Mouse (Mus musculus): ENCODE results near the gene Pmpca. TPM values are rescaled to one million over a fixed set of nuclear protein-coding genes. Genes with fewer than 3 reads are reported as not detected.

Pmpca gene
- polyA plus RNA-seq (2015; fragmentation: Nextera tagmentation; extraction: Ambion mirVana), result 52.7 and 58.0 TPM in 2 replicates

DNA sequence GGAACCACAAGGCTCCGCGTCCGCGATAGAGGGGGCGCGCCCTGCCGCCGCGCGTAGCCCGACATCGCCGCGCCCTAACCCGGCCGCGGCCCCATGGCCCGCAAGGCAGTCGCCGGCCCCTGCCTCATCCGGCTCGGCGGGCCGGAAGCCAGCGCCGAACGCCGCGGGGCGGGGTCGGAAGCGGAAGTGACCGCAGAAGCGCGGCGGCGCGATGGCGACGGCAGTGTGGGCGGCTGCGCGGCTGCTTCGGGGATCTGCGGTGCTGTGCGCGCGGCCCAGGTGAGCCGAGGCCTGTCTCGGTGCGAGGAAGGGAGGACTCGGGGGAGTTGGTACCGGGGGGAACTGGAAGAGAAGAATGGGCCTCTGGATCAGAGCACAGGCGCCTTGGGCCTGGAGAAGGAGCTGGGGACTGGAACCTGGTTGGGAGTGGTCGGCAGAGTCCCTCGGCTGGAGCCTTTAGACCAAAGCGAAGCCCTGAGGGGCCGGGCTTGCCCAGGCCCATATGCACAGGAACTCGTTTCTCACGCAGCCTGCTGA lies at the start of gene Pmpca, which contains the start of gene Entr1:
TSS of gene Pmpca (plus strand) at position 186 of the 537 bp plus-strand sequence.
TSS of gene Entr1 (minus strand) at position 163 of the 537 bp plus-strand sequence.

DNA sequence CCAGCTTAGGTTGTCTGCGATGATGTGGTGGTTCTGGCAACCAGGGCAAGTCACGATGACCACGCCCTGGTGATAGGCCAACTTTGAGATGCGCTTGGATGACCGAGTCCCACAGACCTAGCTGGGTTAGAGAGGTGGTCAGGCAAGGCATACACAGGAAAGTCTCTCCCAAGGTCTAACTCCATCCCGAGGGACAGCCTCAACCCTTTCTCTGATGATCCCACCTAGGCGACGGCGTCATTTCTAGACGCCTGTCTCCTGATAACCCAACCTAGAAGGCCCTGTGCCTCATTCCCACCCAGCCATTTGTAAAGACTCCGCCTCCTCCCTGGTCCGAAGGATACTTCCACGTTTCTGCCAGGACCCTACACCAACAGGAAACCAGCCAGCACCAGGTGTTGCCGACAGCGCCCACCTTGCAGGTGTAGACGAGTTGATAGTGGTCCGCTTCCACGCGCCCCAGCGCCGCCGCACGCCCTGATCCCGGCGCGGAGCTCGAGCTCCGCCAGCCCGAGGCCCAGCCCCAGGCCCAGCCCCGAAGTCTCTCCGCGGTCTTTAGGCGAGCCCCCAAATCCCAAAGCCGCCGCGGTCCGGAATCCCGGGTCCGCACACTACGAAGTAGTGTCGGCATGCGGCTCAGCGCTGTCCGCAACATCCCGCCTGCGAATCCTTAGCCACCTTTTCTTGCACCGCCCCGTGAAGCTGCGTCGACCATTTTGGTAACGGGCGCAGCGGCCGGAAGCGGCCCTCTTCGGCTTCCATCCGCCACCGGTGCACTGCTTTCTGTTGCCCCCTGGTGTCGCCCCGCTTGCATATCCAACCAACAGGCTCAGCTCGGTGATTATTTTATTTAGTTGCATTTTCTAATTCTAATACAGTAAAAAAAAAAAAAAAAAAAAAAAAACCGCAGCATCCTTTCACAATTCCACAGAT lies 37.5 kb upstream of the Pmpca start, which contains the start of gene Dnlz:
TSS of gene Dnlz (minus strand) at position 753 of the 933 bp plus-strand sequence.

DNA sequence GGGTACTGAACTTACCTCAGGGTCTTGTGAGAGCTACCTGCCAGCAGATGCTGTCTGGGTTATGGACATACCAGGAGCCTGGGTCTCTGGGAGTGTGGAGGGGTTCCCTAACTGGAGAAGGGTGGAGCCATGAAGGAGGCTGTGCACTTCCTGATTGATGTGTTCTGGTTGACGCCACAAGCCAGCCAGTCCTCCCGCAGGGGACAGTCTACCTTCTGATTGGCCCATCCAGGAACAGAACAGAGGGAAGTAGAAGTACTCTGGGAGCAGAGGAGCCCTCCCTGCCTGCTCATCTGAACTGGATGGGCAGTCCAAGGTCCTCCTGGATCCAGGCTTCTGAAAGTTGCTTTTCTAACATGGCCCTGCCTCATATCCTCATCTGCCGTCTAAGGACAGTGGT lies 28.4 kb upstream of the Pmpca start, which contains the start of gene Card9:
TSS of gene Card9 (minus strand) at position 147 of the 400 bp plus-strand sequence.

DNA sequence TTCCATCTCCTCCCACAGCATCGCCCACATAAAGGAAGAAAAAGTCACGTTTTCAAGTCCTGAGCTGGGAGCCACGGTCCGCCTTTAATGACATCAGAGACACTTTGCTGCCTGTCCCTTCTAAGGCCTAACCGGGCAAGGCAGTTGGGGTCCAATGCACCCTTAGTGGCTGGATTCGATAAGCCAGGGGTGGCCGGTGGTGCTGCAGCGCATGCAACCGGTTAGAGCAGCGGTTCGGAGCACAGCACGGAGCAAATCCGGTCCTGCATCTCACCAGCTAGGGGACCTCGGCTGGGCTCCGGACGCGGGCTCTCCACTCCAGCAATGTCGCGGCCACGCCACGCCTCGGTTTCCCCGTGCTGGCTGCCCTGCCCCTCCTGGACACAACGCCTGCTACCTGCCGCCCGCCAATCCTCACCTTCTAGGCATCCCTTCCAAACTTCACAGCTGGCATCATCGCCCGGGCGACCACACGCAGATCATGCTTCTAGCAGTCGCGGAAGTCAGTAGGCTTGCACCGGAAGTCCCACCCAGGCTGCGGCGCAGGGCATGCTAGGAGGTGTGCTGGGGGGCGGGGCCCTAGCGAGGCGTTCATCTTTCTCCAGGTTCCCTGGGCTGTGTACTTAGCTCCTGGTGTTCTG lies 8.9 kb upstream of the Pmpca start, which contains the start of gene Snapc4:
TSS of gene Snapc4 (minus strand) at position 523 of the 641 bp plus-strand sequence.

GRCm38 (mm10) chr2:26408515-26409356 lies 19.6 kb downstream of the Pmpca start, which contains the start of gene Inpp5e:
TSS of gene Inpp5e (minus strand) at chr2:26409203.

GRCm38 (mm10) chr2:26444946-26445665 lies 56.0 kb downstream of the Pmpca start, which contains the start of gene Sec16a:
TSS of gene Sec16a (minus strand) at chr2:26445216.

Other genes starting within 250 kb of the Pmpca start
- not detected in 2 replicates for gene Lhx3, start 181.1 kb upstream of the Pmpca start, polyA plus RNA-seq (2015; fragmentation: Nextera tagmentation; extraction: Ambion mirVana)
- 5.7 and 7.0 TPM in 2 replicates for gene Qsox2, start 151.8 kb upstream of the Pmpca start, polyA plus RNA-seq (2015; fragmentation: Nextera tagmentation; extraction: Ambion mirVana)
- gene Ccdc187, start 94.8 kb upstream of the Pmpca start, polyA plus RNA-seq (2015; fragmentation: Nextera tagmentation; extraction: Ambion mirVana), result 0.04 and 0.07 TPM in 2 replicates
- 5.4 and 7.8 TPM in 2 replicates for gene Gpsm1, start 73.8 kb upstream of the Pmpca start, polyA plus RNA-seq (2015; fragmentation: Nextera tagmentation; extraction: Ambion mirVana)
- gene Dnlz, start 37.2 kb upstream of the Pmpca start, polyA plus RNA-seq (2015; fragmentation: Nextera tagmentation; extraction: Ambion mirVana), result 8.7 and 10.4 TPM in 2 replicates
- 4.3 and 6.3 TPM in 2 replicates for gene Card9, start 28.4 kb upstream of the Pmpca start, polyA plus RNA-seq (2015; fragmentation: Nextera tagmentation; extraction: Ambion mirVana)
- gene Snapc4, start 8.7 kb upstream of the Pmpca start, polyA plus RNA-seq (2015; fragmentation: Nextera tagmentation; extraction: Ambion mirVana), result 11.6 and 12.7 TPM in 2 replicates
- 46.8 and 53.6 TPM in 2 replicates for gene Entr1, start within 50 bp of the Pmpca start, polyA plus RNA-seq (2015; fragmentation: Nextera tagmentation; extraction: Ambion mirVana)
- 7.2 and 7.6 TPM in 2 replicates for gene Inpp5e, start 19.9 kb downstream of the Pmpca start, polyA plus RNA-seq (2015; fragmentation: Nextera tagmentation; extraction: Ambion mirVana)
- 5.8 and 7.5 TPM in 2 replicates for gene Sec16a, start 55.9 kb downstream of the Pmpca start, polyA plus RNA-seq (2015; fragmentation: Nextera tagmentation; extraction: Ambion mirVana)
- 5.6 and 8.1 TPM in 2 replicates for gene Notch1, start 127.3 kb downstream of the Pmpca start, polyA plus RNA-seq (2015; fragmentation: Nextera tagmentation; extraction: Ambion mirVana)
- gene Egfl7, start 190.7 kb downstream of the Pmpca start, polyA plus RNA-seq (2015; fragmentation: Nextera tagmentation; extraction: Ambion mirVana), result 115 and 142 TPM in 2 replicates
- not detected in 2 replicates for gene Gm20532, start 197.3 kb downstream of the Pmpca start, polyA plus RNA-seq (2015; fragmentation: Nextera tagmentation; extraction: Ambion mirVana)
- gene Agpat2, start 215.1 kb downstream of the Pmpca start, polyA plus RNA-seq (2015; fragmentation: Nextera tagmentation; extraction: Ambion mirVana), result 19.3 and 24.1 TPM in 2 replicates
- 3.2 and 4.7 TPM in 2 replicates for gene Fam69b, start 239.1 kb downstream of the Pmpca start, polyA plus RNA-seq (2015; fragmentation: Nextera tagmentation; extraction: Ambion mirVana)

Data from spleen, postnatal 0 days (tissue).